Mouse (Mus musculus) lung, adult 2 months (tissue): Measurements from ENCODE around the gene Akap14. TPM values are rescaled to one million over a fixed set of nuclear protein-coding genes. Genes with fewer than 3 reads are reported as not detected.
"Not testable (repeated sequence)": the region's sequence is repeated elsewhere in the genome, so short reads cannot be mapped to it uniquely, and the experiment has no call there.

Source experiments
- DNase-seq: peaks from one replicate; pipeline ENCODE4 v3.0.0; 2022
- H3K4me1 ChIP-seq: fragments of 200-500 bp; 2 replicates; pipeline ENCODE4 v1.6.1; 2011; ENCODE audit warnings: low read length; ENCODE audit not compliant: control insufficient read depth, insufficient read depth
- H3K4me3 ChIP-seq: fragments of 200-500 bp; replicated peaks from 2 replicates; pipeline ENCODE3; 2011; ENCODE audit warnings: low read depth, mild to moderate bottlenecking, control low read depth, low read length; ENCODE audit errors: extremely low read depth
- CTCF ChIP-seq: fragments of 200-500 bp; IDR thresholded peaks from 2 replicates; pipeline ENCODE4 v1.5.1; 2011; ENCODE audit warnings: mild to moderate bottlenecking, low read length, control low read depth; ENCODE audit not compliant: insufficient read depth
- POLR2A ChIP-seq: fragments of 200-500 bp; IDR thresholded peaks from 2 replicates; pipeline ENCODE4 v1.6.1; 2011; ENCODE audit warnings: low read depth, mild to moderate bottlenecking, control low read depth, low read length, borderline replicate concordance; ENCODE audit errors: extremely low read depth
- WGBS: fragments of 180-500 bp; shearing (Covaris S2); methylation state at CpG from one replicate; pipeline ENCODE4 v1.1.7; 2018; 5-methylcytosine and 5-hydroxymethylcytosine counted together
- polyA plus RNA-seq: library from polyadenylated mRNA; depleted of rRNA; stranded (reverse); fragments of >200 nt; gene quantifications from 2 replicates; pipeline ENCODE4 v1.2.3, GENCODE M21; 2012

Gene Akap14
- polyA plus RNA-seq, 1 experiment = 4.4 TPM

DNA sequence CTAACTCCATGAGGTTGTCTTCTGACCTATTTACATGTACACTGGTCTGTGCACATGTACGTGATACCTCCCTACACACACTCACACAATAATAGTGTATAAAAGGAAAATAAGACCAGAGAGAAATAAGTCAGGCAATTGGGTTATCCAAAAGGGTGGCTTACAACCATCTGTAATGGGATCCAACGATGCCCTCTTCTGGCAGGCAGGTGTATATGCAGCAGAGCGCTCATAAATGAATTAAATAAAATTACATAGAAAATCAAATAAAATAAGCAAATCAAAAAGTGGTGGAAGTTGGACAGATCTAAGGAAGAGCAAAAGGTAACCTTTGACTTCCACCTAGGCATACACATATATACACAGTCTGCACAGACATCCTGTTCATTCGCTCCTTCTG, 10.8 kb downstream of the Akap14 start:
- no peaks in the 10 kb centered on the region for H3K4me1 ChIP-seq
- TF ChIP-seq CTCF = no peak
- TF ChIP-seq POLR2A = no peak
- DNase-seq = no peak
- 58% methylated on average over 4 of the region's 4 CpGs for WGBS
- H3K4me3 ChIP-seq = no peak overlapping the region

DNA sequence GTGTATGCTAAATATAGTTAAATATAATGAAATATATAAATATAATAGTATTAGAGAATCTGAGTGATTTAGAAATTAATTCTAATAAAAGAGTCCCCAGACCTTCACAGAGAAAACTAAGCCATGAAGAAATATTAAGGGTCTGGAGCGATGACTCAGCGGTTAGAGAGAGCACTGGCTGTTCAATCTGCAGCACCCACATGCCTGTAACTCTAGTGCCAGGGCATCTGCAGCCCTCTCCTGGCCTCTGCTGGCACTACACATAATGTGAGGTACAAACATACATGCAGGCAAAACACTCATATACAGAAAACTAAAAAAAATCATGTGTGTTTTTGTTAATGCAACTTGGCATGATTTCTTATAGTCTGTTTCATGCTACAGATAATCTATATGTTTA, 23.7 kb downstream of the Akap14 start:
- WGBS = 80% methylated on average over 2 of the region's 2 CpGs
- no peak for DNase-seq
- Histone ChIP-seq H3K4me3 (no peak overlapping the region), H3K4me1 (no peaks in the 10 kb centered on the region)
- TF ChIP-seq POLR2A (no peak), CTCF (peak; percentile 27; the same call in 1 of the 2 replicates)

DNA sequence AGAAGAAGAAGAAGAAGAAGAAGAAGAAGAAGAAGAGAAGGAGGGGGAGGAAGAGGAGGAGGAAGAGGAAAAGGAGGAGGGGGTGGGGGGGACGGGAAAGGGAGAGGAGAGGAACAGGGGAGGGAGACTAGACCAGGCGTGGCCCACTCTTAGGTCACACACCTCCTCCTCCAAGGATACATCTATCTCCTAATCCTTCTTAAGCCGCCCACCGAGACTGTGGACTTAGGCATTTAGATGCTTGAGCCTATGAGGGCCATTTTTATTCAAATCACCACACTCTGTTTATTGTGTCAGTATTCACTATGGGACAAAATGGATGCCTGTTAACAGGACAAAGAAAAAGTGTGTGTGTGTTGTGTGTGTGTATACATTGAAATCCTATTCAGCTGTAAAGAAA, 24.1 kb downstream of the Akap14 start:
- 65% methylated on average over 2 of the region's 4 CpGs for WGBS
- DNase-seq = not testable (repeated sequence)

DNA sequence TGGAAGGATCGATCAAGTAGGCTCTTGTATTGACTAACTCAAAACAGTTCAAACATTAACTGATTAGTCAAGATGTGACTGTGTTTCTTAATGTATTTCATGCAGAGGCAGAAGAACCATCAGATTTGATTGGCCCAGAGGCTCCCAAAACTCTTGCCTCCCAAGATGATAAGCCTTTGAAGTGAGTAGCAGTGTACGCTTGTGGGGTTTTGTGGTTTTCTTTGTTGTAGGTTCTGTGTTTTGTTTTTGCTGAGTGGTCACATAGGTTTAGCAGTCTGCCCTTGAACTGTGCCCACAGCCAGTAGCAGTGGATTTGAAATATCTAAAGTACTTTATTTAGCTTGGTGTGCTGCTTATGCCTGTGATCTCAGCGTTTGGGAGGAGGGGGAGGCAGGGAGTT, 26.9 kb downstream of the Akap14 start:
- DNase-seq = no peak
- TF ChIP-seq CTCF (no peak), POLR2A (no peak)
- H3K4me1 ChIP-seq = no peaks in the 10 kb centered on the region
- 78% methylated on average over 3 of the region's 3 CpGs for WGBS
- H3K4me3 ChIP-seq = no peak overlapping the region

More for the DNA sequence above, 24.1 kb downstream of the Akap14 start:
- H3K4me1 ChIP-seq, H3K4me3 ChIP-seq: not testable (repeated sequence)

- H3K4me1 ChIP-seq = no peaks in the 10 kb centered on the region; the same call in 1 of the 2 replicates
- peak within 1 kb of the TSS; percentile 67 for H3K4me3 ChIP-seq
- WGBS = 19% methylated on average over 58 of the region's 58 CpGs
- TF ChIP-seq POLR2A (0 out of 2 replicates have a peak, but pooled peaks have one; percentile 36), CTCF (no peak)
- peak; percentile 63 for DNase-seq
These were observed 41.8 kb downstream of the Akap14 start, which contains the start of gene Nkap for GRCm38 (mm10) chrX:37126671-37127358. TSS of gene Nkap (plus strand) at chrX:37126795.

- WGBS = 92% methylated on average over 7 of the region's 7 CpGs
- Histone ChIP-seq H3K4me1 (no peaks in the 10 kb centered on the region; the same call in 1 of the 2 replicates), H3K4me3 (no peak overlapping the region)
- no peak for DNase-seq
- no peak for TF ChIP-seq POLR2A
- TF ChIP-seq CTCF = no peak
These were observed 43.1 kb downstream of the Akap14 start for GRCm38 (mm10) chrX:37125511-37125910.

GRCm38 (mm10) chrX:37120212-37120611, 48.4 kb downstream of the Akap14 start:
- H3K4me3 ChIP-seq = no peak overlapping the region
- DNase-seq = no peak
- TF ChIP-seq CTCF (no peak), POLR2A (no peak)
- no peaks in the 10 kb centered on the region for H3K4me1 ChIP-seq
- 55% methylated on average over 5 of the region's 5 CpGs for WGBS

GRCm38 (mm10) chrX:37119585-37119984, 49.1 kb downstream of the Akap14 start:
- DNase-seq = no peak
- H3K4me1 ChIP-seq = no peaks in the 10 kb centered on the region
- WGBS = 46% methylated on average over 3 of the region's 3 CpGs
- H3K4me3 ChIP-seq = no peak overlapping the region
- no peak for TF ChIP-seq POLR2A
- TF ChIP-seq CTCF = no peak

GRCm38 (mm10) chrX:37117085-37117484, 51.6 kb downstream of the Akap14 start:
- Histone ChIP-seq H3K4me3 (no peak overlapping the region), H3K4me1 (no peaks in the 10 kb centered on the region)
- 32% methylated on average over 5 of the region's 5 CpGs for whole genome bisulfite sequencing
- DNase-seq = no peak
- no peak for TF ChIP-seq POLR2A
- no peak for TF ChIP-seq CTCF

GRCm38 (mm10) chrX:37110881-37111193, 57.8 kb downstream of the Akap14 start:
- Histone ChIP-seq H3K4me1 (0 out of 2 replicates have a peak, but pooled peaks cover 2% of the 10 kb centered on the region), H3K4me3 (no peak overlapping the region)
- 78% methylated on average over 4 of the region's 4 CpGs for WGBS
- TF ChIP-seq POLR2A (no peak), CTCF (no peak)
- DNase-seq = no peak
